Mouse (Mus musculus) CH12.LX (cell line): ENCODE data around the gene Esr2.

Experiments used
- CTCF ChIP-seq, 2 experiments: IDR thresholded peaks in 1 of 2; conservative IDR thresholded peaks in 1 of 2; 2 replicates each; pipeline ENCODE4 v1.5.1; 2011 to 2012; ENCODE audit warnings: low read depth in 2 of 2, low read length in 2 of 2, improper control_type of control experiment in 1 of 2, inconsistent platforms in 1 of 2, mild to moderate bottlenecking in 1 of 2, moderate library complexity in 1 of 2
- EP300 ChIP-seq: IDR thresholded peaks from 2 replicates; pipeline ENCODE4 v1.6.1; 2011; ENCODE audit warnings: low read length, improper control_type of control experiment
- MYC ChIP-seq: IDR thresholded peaks from 2 replicates; pipeline ENCODE4 v1.6.1; 2011; ENCODE audit warnings: low read depth, mild to moderate bottlenecking, improper control_type of control experiment, low read length
- POLR2A ChIP-seq: IDR thresholded peaks from 2 replicates; pipeline ENCODE4 v1.6.1; 2011; ENCODE audit warnings: low read depth, mild to moderate bottlenecking, improper control_type of control experiment, low read length
- USF1 ChIP-seq: IDR thresholded peaks from 2 replicates; pipeline ENCODE4 v1.6.1; 2014; ENCODE audit warnings: low read depth, mild to moderate bottlenecking, inconsistent platforms, low read length, improper control_type of control experiment
- ZC3H11A ChIP-seq: IDR thresholded peaks from 2 replicates; pipeline ENCODE4 v1.6.1; 2012; ENCODE audit warnings: low read depth, mild to moderate bottlenecking, inconsistent platforms, low read length, improper control_type of control experiment

- no peak for TF ChIP-seq EP300
- TF ChIP-seq ZC3H11A, result no peak
- no peak for TF ChIP-seq CTCF (conservative IDR thresholded peaks at IDR 0.05 in 1 of 2, IDR thresholded peaks at IDR 0.05 in 1 of 2; ENCODE audit: low read depth in 2 of 2, low read length in 2 of 2)
- no peak for TF ChIP-seq MYC
- TF ChIP-seq USF1, result no peak
- no peak for TF ChIP-seq POLR2A
These were observed 20.0 kb upstream of the Esr2 start for GRCm38 (mm10) chr12:76197071-76197470.
